Mouse (Mus musculus): ENCODE results near the gene Tmprss12.
"Not testable (repeated sequence)": the region's sequence is repeated elsewhere in the genome, so short reads cannot be mapped to it uniquely, and the experiment has no call there.

Gene Tmprss12

GRCm38 (mm10) chr15:100328089-100328488 lies 47.5 kb downstream of the Tmprss12 start:
- not testable (repeated sequence) for DNase-seq

GRCm38 (mm10) chr15:100329336-100329735 lies 48.7 kb downstream of the Tmprss12 start:
- not testable (repeated sequence) for DNase-seq

- no peak for DNase-seq
Observed at GRCm38 (mm10) chr15:100330739-100331138, 50.1 kb downstream of the Tmprss12 start.

GRCm38 (mm10) chr15:100332077-100332961 lies 51.7 kb downstream of the Tmprss12 start:
- not testable (repeated sequence) for DNase-seq

GRCm38 (mm10) chr15:100334629-100335028 lies 54.0 kb downstream of the Tmprss12 start, which contains the start of gene Mettl7a3:
TSS of gene Mettl7a3 (plus strand) at chr15:100334929.
- no peak for DNase-seq

- DNase-seq, result not testable (repeated sequence)
Observed at GRCm38 (mm10) chr15:100337328-100337727, 56.7 kb downstream of the Tmprss12 start.

GRCm38 (mm10) chr15:100337847-100338246 lies 57.2 kb downstream of the Tmprss12 start:
- DNase-seq, result peak; percentile 63 to 74

GRCm38 (mm10) chr15:100341314-100341980 lies 60.8 kb downstream of the Tmprss12 start:
- peak; percentile 22 to 44 for DNase-seq
